Mouse (Mus musculus): ENCODE measurements around the gene Amhr2. TPM values are rescaled to one million over a fixed set of nuclear protein-coding genes. Genes with fewer than 3 reads are reported as not detected.

Amhr2 gene
- 1.2 and 2.9 TPM in 2 replicates for polyA plus RNA-seq (2015; fragmentation: Nextera tagmentation; extraction: Ambion mirVana)

GRCm38 (mm10) chr15:102445146-102445545 is at the start of gene Amhr2:
Amhr2 (plus strand) TSS chr15:102445367.

GRCm38 (mm10) chr15:102405489-102406195 is 39.5 kb upstream of the Amhr2 start, which contains the start of gene Sp1:
Sp1 (plus strand) TSS chr15:102406143.

GRCm38 (mm10) chr15:102458904-102459317 is 13.7 kb downstream of the Amhr2 start, which contains the start of gene Prr13:
Prr13 (plus strand) TSS chr15:102459028.

GRCm38 (mm10) chr15:102470183-102470604 is 25.0 kb downstream of the Amhr2 start, which contains the start of gene Pcbp2:
Pcbp2 (plus strand) TSS chr15:102470539.

GRCm38 (mm10) chr15:102503447-102503846 is 58.3 kb downstream of the Amhr2 start, which contains the start of gene Gm10337:
Gm10337 (plus strand) TSS chr15:102503722.

Other genes with a start within 250 kb of the Amhr2 start
- 24.1 and 32.2 TPM in 2 replicates for gene Zfp740, start 242.1 kb upstream of the Amhr2 start, polyA plus RNA-seq (2015; fragmentation: Nextera tagmentation; extraction: Ambion mirVana)
- gene Csad, start 240.6 kb upstream of the Amhr2 start, polyA plus RNA-seq (2015; fragmentation: Nextera tagmentation; extraction: Ambion mirVana): 66.5 and 80.5 TPM in 2 replicates
- gene Itgb7, start 213.4 kb upstream of the Amhr2 start, polyA plus RNA-seq (2015; fragmentation: Nextera tagmentation; extraction: Ambion mirVana): 0.90 and 2.7 TPM in 2 replicates
- gene Rarg, start 187.8 kb upstream of the Amhr2 start, polyA plus RNA-seq (2015; fragmentation: Nextera tagmentation; extraction: Ambion mirVana): 16.1 and 19.9 TPM in 2 replicates
- gene Gm9918, start 174.8 kb upstream of the Amhr2 start, polyA plus RNA-seq (2015; fragmentation: Nextera tagmentation; extraction: Ambion mirVana): 0.19 and 0.49 TPM in 2 replicates
- 42.8 and 60.8 TPM in 2 replicates for gene Mfsd5, start 165.9 kb upstream of the Amhr2 start, polyA plus RNA-seq (2015; fragmentation: Nextera tagmentation; extraction: Ambion mirVana)
- 4.3 and 4.6 TPM in 2 replicates for gene Espl1, start 149.1 kb upstream of the Amhr2 start, polyA plus RNA-seq (2015; fragmentation: Nextera tagmentation; extraction: Ambion mirVana)
- gene Pfdn5, start 119.3 kb upstream of the Amhr2 start, polyA plus RNA-seq (2015; fragmentation: Nextera tagmentation; extraction: Ambion mirVana): 557 and 831 TPM in 2 replicates
- gene Myg1, start 113.7 kb upstream of the Amhr2 start, polyA plus RNA-seq (2015; fragmentation: Nextera tagmentation; extraction: Ambion mirVana): 70.0 and 81.2 TPM in 2 replicates
- gene Aaas, start 94.6 kb upstream of the Amhr2 start, polyA plus RNA-seq (2015; fragmentation: Nextera tagmentation; extraction: Ambion mirVana): 20.1 and 31.7 TPM in 2 replicates
- gene Sp7, start 78.2 kb upstream of the Amhr2 start, polyA plus RNA-seq (2015; fragmentation: Nextera tagmentation; extraction: Ambion mirVana): 0.10 and 0.27 TPM in 2 replicates
- gene Sp1, start 39.2 kb upstream of the Amhr2 start, polyA plus RNA-seq (2015; fragmentation: Nextera tagmentation; extraction: Ambion mirVana): 3.7 and 3.8 TPM in 2 replicates
- gene Prr13, start 13.7 kb downstream of the Amhr2 start, polyA plus RNA-seq (2015; fragmentation: Nextera tagmentation; extraction: Ambion mirVana): 115 and 172 TPM in 2 replicates
- gene Pcbp2, start 25.2 kb downstream of the Amhr2 start, polyA plus RNA-seq (2015; fragmentation: Nextera tagmentation; extraction: Ambion mirVana): 120 and 135 TPM in 2 replicates
- gene Gm10337, start 58.4 kb downstream of the Amhr2 start, polyA plus RNA-seq (2015; fragmentation: Nextera tagmentation; extraction: Ambion mirVana): 5.6 and 8.0 TPM in 2 replicates
- gene Map3k12, start 71.7 kb downstream of the Amhr2 start, polyA plus RNA-seq (2015; fragmentation: Nextera tagmentation; extraction: Ambion mirVana): 9.7 and 11.3 TPM in 2 replicates
- 33.9 and 41.3 TPM in 2 replicates for gene Tarbp2, start 72.8 kb downstream of the Amhr2 start, polyA plus RNA-seq (2015; fragmentation: Nextera tagmentation; extraction: Ambion mirVana)
- 1.3 TPM in 2 replicates for gene Npff, start 79.6 kb downstream of the Amhr2 start, polyA plus RNA-seq (2015; fragmentation: Nextera tagmentation; extraction: Ambion mirVana)
- gene Gm28047, start 179.7 kb downstream of the Amhr2 start, polyA plus RNA-seq (2015; fragmentation: Nextera tagmentation; extraction: Ambion mirVana): 0.62 TPM in 1 of 2 replicates, not detected in the other
- 19.3 and 20.7 TPM in 2 replicates for gene Atf7, start 180.1 kb downstream of the Amhr2 start, polyA plus RNA-seq (2015; fragmentation: Nextera tagmentation; extraction: Ambion mirVana)
- 57.0 and 81.6 TPM in 2 replicates for gene Atp5g2, start 227.0 kb downstream of the Amhr2 start, polyA plus RNA-seq (2015; fragmentation: Nextera tagmentation; extraction: Ambion mirVana)

All from adrenal gland, postnatal 0 days (tissue).